Mouse (Mus musculus): ENCODE results near the gene Fsd1.

- no peak for TF ChIP-seq CTCF (IDR thresholded peaks at IDR 0.05; ENCODE audit: borderline replicate concordance, extremely low read depth, insufficient read depth, insufficient read length)
- TF ChIP-seq POLR2A (IDR thresholded peaks at IDR 0.05; ENCODE audit: borderline replicate concordance, extremely low read depth, insufficient read depth, insufficient read length, poor library complexity, severe bottlenecking), result no peak
These were observed 29.7 kb upstream of the Fsd1 start for GRCm38 (mm10) chr17:55956591-55956990.

Data from brain, embryonic 14.5 days (tissue).